ENCODE assay signal across 8 mouse cellular contexts in genomic region chr12:69892371-69893251, GRCm38 (mm10). TPM values are rescaled to one million over a fixed set of nuclear protein-coding genes. Genes with fewer than 3 reads are reported as not detected.
DNase-seq lines count a peak whose midpoint lies in the region; ATAC-seq lines count a peak whose summit lies in the region.

Gene Atl1 (plus strand): TSS chr12:69892614.
Gene Map4k5 (minus strand): TSS chr12:69893200.

- 0 out of 2 replicates have a peak, but pooled peaks cover 7% of the 10 kb centered on the region for H3K36me3 ChIP-seq in heart, embryonic 14.5 days (ENCODE audit: control insufficient read depth, insufficient read depth, low read length)
- peaks cover 21% of the 10 kb centered on the region for H3K36me3 ChIP-seq in liver, embryonic 12.5 days
- H3K36me3 ChIP-seq in splenic B cell, adult 2 months (ENCODE audit: control insufficient read depth, insufficient read depth, low read length, poor library complexity, severe bottlenecking): no peaks in the 10 kb centered on the region

- H3K4me3 ChIP-seq in heart, embryonic 14.5 days (ENCODE audit: control insufficient read depth in 1 of 2, insufficient read depth in 1 of 2, low read depth in 1 of 2, low read length in 2 of 2): peak within 1 kb of the TSS; percentile 75 to 90
- peak within 1 kb of the TSS; percentile 94 for H3K4me3 ChIP-seq in liver, embryonic 12.5 days

- peak; percentile 88 for ATAC-seq in heart, embryonic 14.5 days (ENCODE audit: insufficient number of reproducible peaks, insufficient read depth, low FRiP score, low read depth)
- ATAC-seq in liver, embryonic 12.5 days: peak; percentile 96

- H3K9ac ChIP-seq in heart, embryonic 14.5 days (ENCODE audit: low read length): peak within 1 kb of the TSS; percentile 85
- peak within 1 kb of the TSS; percentile 97 for H3K9ac ChIP-seq in liver, embryonic 12.5 days

- H3K27me3 ChIP-seq in heart, embryonic 14.5 days (ENCODE audit: control insufficient read depth, insufficient read depth, low read length): no peaks in the 10 kb centered on the region
- no peaks in the 10 kb centered on the region for H3K27me3 ChIP-seq in liver, embryonic 12.5 days (replicated peaks)
- no peaks in the 10 kb centered on the region for H3K27me3 ChIP-seq in splenic B cell, adult 2 months (ENCODE audit: control insufficient read depth, insufficient read depth, low read length, poor library complexity, severe bottlenecking)

- WGBS in heart, embryonic 14.5 days: 0% methylated on average over 115 of the region's 118 CpGs
- whole genome bisulfite sequencing in liver, embryonic 12.5 days (ENCODE audit: insufficient replicate concordance): under 1% methylated on average over 118 of the region's 118 CpGs

- H3K9me3 ChIP-seq in heart, embryonic 14.5 days (ENCODE audit: control insufficient read depth, low read length): no peaks in the 10 kb centered on the region
- no peaks in the 10 kb centered on the region for H3K9me3 ChIP-seq in liver, embryonic 12.5 days (replicated peaks)

- peak within 1 kb of the TSS; percentile 89 to 91 for H3K27ac ChIP-seq in heart, embryonic 14.5 days (replicated peaks in 1 of 2; ENCODE audit: control insufficient read depth in 1 of 2, insufficient read depth in 1 of 2, low read depth in 2 of 2, low read length in 2 of 2)
- H3K27ac ChIP-seq in liver, embryonic 12.5 days: peak within 1 kb of the TSS; percentile 93

- peaks cover 10 to 29% of the 10 kb centered on the region in 2 experiments for H3K4me1 ChIP-seq in heart, embryonic 14.5 days (ENCODE audit: control insufficient read depth in 2 of 2, insufficient read depth in 2 of 2, low read length in 2 of 2)
- H3K4me1 ChIP-seq in liver, embryonic 12.5 days: peaks cover 45% of the 10 kb centered on the region

- peak within 1 kb of the TSS; percentile 84 for H3K4me2 ChIP-seq in heart, embryonic 14.5 days (ENCODE audit: low read length)
- peak within 1 kb of the TSS; percentile 84 for H3K4me2 ChIP-seq in liver, embryonic 12.5 days

- DNase-seq in CD8-positive naive resting alpha-beta T cell, adult 2 months (ENCODE audit: low read depth in 2 of 2, low spot score in 2 of 2): peak; percentile 72 to 73
- DNase-seq in c-Kit-negative CD71-positive TER-119-positive erythroid progenitor cells, embryonic 14.5 days (ENCODE audit: low read depth, low spot score): peak; percentile 82
- DNase-seq in fibroblast of lung, adult 2 months (ENCODE audit: low read depth): peak; percentile 67
- peak; percentile 94 for DNase-seq in kidney, postnatal 14 days
- peak; percentile 85 for DNase-seq in naive thymus-derived CD4-positive, alpha-beta T cell, adult 2 months (ENCODE audit: low read depth)
- DNase-seq in splenic B cell, adult 2 months (ENCODE audit: low read depth, low spot score): peak; percentile 90

RNA-seq across cellular contexts. Expression of gene Atl1, which starts in this region (rescaled TPM):
- 7.7 and 7.8 TPM in 2 replicates for polyA plus RNA-seq in heart, embryonic 14.5 days (2014; fragmentation: Nextera tagmentation; extraction: Ambion mirVana)
- 1.7 and 2.2 TPM in 2 replicates for polyA plus RNA-seq in liver, embryonic 12.5 days (2016; fragmentation: Nextera tagmentation; extraction: Ambion mirVana)

RNA-seq across cellular contexts. Expression of gene Map4k5, which starts in this region (rescaled TPM):
- 42.2 and 42.6 TPM in 2 replicates for polyA plus RNA-seq in heart, embryonic 14.5 days (2014; fragmentation: Nextera tagmentation; extraction: Ambion mirVana)
- polyA plus RNA-seq in liver, embryonic 12.5 days (2016; fragmentation: Nextera tagmentation; extraction: Ambion mirVana): 31.8 and 34.1 TPM in 2 replicates

Comparison
In these comparisons a context has a peak if more than half of its experiments do, and no peak if none do; other contexts are left out.
1. Peak in every context shown above with its lines: DNase-seq, ATAC-seq, H3K4me3 ChIP-seq and H3K27ac ChIP-seq.